Comparison of ENCODE assay signal across 8 mouse cellular contexts in the genomic region with DNA sequence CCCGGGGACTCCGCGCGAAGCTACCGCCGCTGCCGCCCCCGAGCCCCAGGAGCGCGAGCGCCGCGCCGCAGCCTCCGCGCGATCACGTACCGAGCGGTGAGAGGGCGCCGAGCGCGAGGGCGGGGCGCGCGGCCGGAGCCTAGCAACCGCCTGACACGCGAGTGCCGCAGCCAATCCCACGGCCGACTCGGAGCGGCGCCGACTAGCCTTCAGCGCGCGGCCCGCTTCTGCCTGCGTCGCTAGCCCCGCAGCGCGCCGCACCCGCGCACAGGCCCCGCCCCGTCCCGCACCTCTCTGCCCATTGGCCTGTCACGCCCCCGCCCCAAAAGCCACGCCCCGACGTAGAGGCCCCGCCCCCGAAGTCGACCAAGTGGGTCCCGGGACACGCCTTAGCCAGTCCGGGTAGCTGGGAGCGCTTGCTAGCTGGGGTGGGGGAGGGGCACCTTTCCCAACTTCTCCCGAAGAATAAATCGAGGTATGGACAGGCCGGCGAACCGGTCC. TPM values are rescaled to one million over a fixed set of nuclear protein-coding genes. Genes with fewer than 3 reads are reported as not detected.
DNase-seq lines count a peak whose midpoint lies in the region; ATAC-seq and TF ChIP-seq lines count a peak whose summit lies in the region.

TSS of gene Dag1 (minus strand) at position 269 of the 501 bp plus-strand sequence.

- peaks cover 51% of the 10 kb centered on the region for H3K4me1 ChIP-seq in heart, embryonic 11.5 days (ENCODE audit: control insufficient read depth, insufficient read depth, low read length)
- H3K4me1 ChIP-seq in kidney, embryonic 16.5 days (ENCODE audit: insufficient read depth, low read length) = peaks cover 33% of the 10 kb centered on the region
- H3K4me1 ChIP-seq in liver, adult 2 months (ENCODE audit: control insufficient read depth, insufficient read depth, low read length) = peaks cover 14% of the 10 kb centered on the region

- ATAC-seq in erythroblast, adult 5-6 weeks (replicated peaks; ENCODE audit: low FRiP score, poor library complexity, severe bottlenecking) = peak; percentile 94
- ATAC-seq in heart, embryonic 11.5 days (replicated peaks; ENCODE audit: insufficient number of reproducible peaks, low FRiP score, low TSS enrichment) = peak; percentile 93
- peak; percentile 97 for ATAC-seq in kidney, embryonic 16.5 days (ENCODE audit: low FRiP score, low TSS enrichment)

- no peaks in the 10 kb centered on the region for H3K27me3 ChIP-seq in heart, embryonic 11.5 days (ENCODE audit: control insufficient read depth, insufficient read depth, low read length)
- no peaks in the 10 kb centered on the region for H3K27me3 ChIP-seq in kidney, embryonic 16.5 days (ENCODE audit: insufficient read depth, low read length)
- H3K27me3 ChIP-seq in liver, adult 2 months (ENCODE audit: control insufficient read depth, insufficient read depth, low read length) = no peaks in the 10 kb centered on the region
- no peaks in the 10 kb centered on the region for H3K27me3 ChIP-seq in myocyte (ENCODE audit: control insufficient read depth, insufficient read depth, insufficient read length)
- H3K27me3 ChIP-seq in splenic B cell, adult 2 months (ENCODE audit: control insufficient read depth, insufficient read depth, low read length, poor library complexity, severe bottlenecking) = no peaks in the 10 kb centered on the region

- peak; percentile 99 to 100 for DNase-seq in B cell, adult 2 months
- DNase-seq in brain, adult 2 months (ENCODE audit: low read depth, low spot score) = peak; percentile 99
- DNase-seq in liver, adult 2 months (ENCODE audit: extremely low read depth, low read depth, low spot score) = peak; percentile 76
- peak; percentile 97 for DNase-seq in splenic B cell, adult 2 months (ENCODE audit: low read depth, low spot score)

- TF ChIP-seq CTCF in liver, adult 2 months (IDR thresholded peaks at IDR 0.05; ENCODE audit: low read depth, low read length) = no peak

- H3K79me2 ChIP-seq in liver, adult 2 months (ENCODE audit: control insufficient read depth, insufficient read depth, low read length) = peaks cover 32% of the 10 kb centered on the region
- H3K79me2 ChIP-seq in myocyte (ENCODE audit: control insufficient read depth, insufficient read depth) = peaks cover 45% of the 10 kb centered on the region

- peak within 1 kb of the TSS; percentile 97 for H3K9ac ChIP-seq in heart, embryonic 11.5 days (ENCODE audit: low read depth, low read length)
- peak within 1 kb of the TSS; percentile 93 for H3K9ac ChIP-seq in kidney, embryonic 16.5 days (replicated peaks; ENCODE audit: low read length)
- peak within 1 kb of the TSS; percentile 94 for H3K9ac ChIP-seq in liver, adult 2 months (ENCODE audit: low read depth, low read length)

- H3ac ChIP-seq in myocyte (ENCODE audit: control insufficient read depth, insufficient read length) = peak within 1 kb of the TSS; percentile 72

- TF ChIP-seq POLR2A in liver, adult 2 months (IDR thresholded peaks at IDR 0.05; ENCODE audit: extremely low read depth, insufficient read depth, low read length) = peak; percentile 87
- TF ChIP-seq POLR2A in myocyte (IDR thresholded peaks at IDR 0.05; ENCODE audit: insufficient read length, low read depth) = peak; percentile 99

- H3K4me2 ChIP-seq in heart, embryonic 11.5 days = peak within 1 kb of the TSS; percentile 83
- peak within 1 kb of the TSS; percentile 66 for H3K4me2 ChIP-seq in kidney, embryonic 16.5 days (replicated peaks; ENCODE audit: low read depth, low read length)
- H3K4me2 ChIP-seq in myocyte (ENCODE audit: low read depth) = peak within 1 kb of the TSS; percentile 89

- no peaks in the 10 kb centered on the region for H3K9me3 ChIP-seq in heart, embryonic 11.5 days (replicated peaks; ENCODE audit: control insufficient read depth, low read length)
- no peaks in the 10 kb centered on the region for H3K9me3 ChIP-seq in kidney, embryonic 16.5 days (ENCODE audit: low read length)

- H3K27ac ChIP-seq in heart, embryonic 11.5 days (ENCODE audit: low read depth, low read length) = peak within 1 kb of the TSS; percentile 98
- peak within 1 kb of the TSS; percentile 96 for H3K27ac ChIP-seq in kidney, embryonic 16.5 days (ENCODE audit: low read length)
- H3K27ac ChIP-seq in liver, adult 2 months (replicated peaks; ENCODE audit: insufficient read depth, low read depth, low read length) = peak within 1 kb of the TSS; percentile 94

- WGBS in heart, embryonic 11.5 days (ENCODE audit: insufficient replicate concordance) = under 1% methylated on average over 60 of the region's 71 CpGs
- under 1% methylated on average over 61 of the region's 71 CpGs for WGBS in kidney, embryonic 16.5 days
- 1% methylated on average over 68 of the region's 71 CpGs for WGBS in liver, adult 2 months

- H3K4me3 ChIP-seq in heart, embryonic 11.5 days (ENCODE audit: low read depth, low read length) = peak within 1 kb of the TSS; percentile 97
- H3K4me3 ChIP-seq in kidney, embryonic 16.5 days (ENCODE audit: low read length) = peak within 1 kb of the TSS; percentile 91
- peak within 1 kb of the TSS; percentile 73 for H3K4me3 ChIP-seq in liver, adult 2 months (ENCODE audit: insufficient read depth, low read depth, low read length)
- peak within 1 kb of the TSS; percentile 46 for H3K4me3 ChIP-seq in myocyte

- no peaks in the 10 kb centered on the region for H3K36me3 ChIP-seq in heart, embryonic 11.5 days (ENCODE audit: control insufficient read depth, insufficient read depth, low read length)
- no peaks in the 10 kb centered on the region for H3K36me3 ChIP-seq in kidney, embryonic 16.5 days (ENCODE audit: insufficient read depth, low read length)
- no peaks in the 10 kb centered on the region for H3K36me3 ChIP-seq in liver, adult 2 months (ENCODE audit: control insufficient read depth, insufficient read depth, low read length)
- no peaks in the 10 kb centered on the region for H3K36me3 ChIP-seq in myocyte (ENCODE audit: control insufficient read depth, insufficient read depth)
- no peaks in the 10 kb centered on the region for H3K36me3 ChIP-seq in splenic B cell, adult 2 months (ENCODE audit: control insufficient read depth, insufficient read depth, low read length, poor library complexity, severe bottlenecking)

TF ChIP-seq in myocyte, 11 proteins besides CTCF, POLR2A, EP300 and RAD21:
- TF ChIP-seq MYOG (IDR thresholded peaks at IDR 0.05; ENCODE audit: control insufficient read depth in 1 of 3, insufficient read depth in 1 of 3, insufficient read length in 2 of 3, low read depth in 2 of 3) (peak in 1 of 3 experiments; percentile 24), POLR2AphosphoS2 (IDR thresholded peaks at IDR 0.05; ENCODE audit: insufficient read length, low read depth) (peak; percentile 99), TCF3 (IDR thresholded peaks at IDR 0.05; ENCODE audit: insufficient read length, low read depth) (no peak), MYOD1 (IDR thresholded peaks at IDR 0.05; ENCODE audit: control insufficient read depth in 1 of 3, insufficient read length in 2 of 3, low read depth in 2 of 3) (no peak)

RNA-seq across cellular contexts. Expression of gene Dag1, which starts in this region (rescaled TPM):
- total RNA-seq in erythroblast, adult 5-6 weeks (2015; ENCODE audit: low replicate concordance) = 1.7 and 6.7 TPM in 2 replicates
- total RNA-seq in erythroblast, adult 5-6 weeks (2017; ENCODE audit: low replicate concordance) = 1.7 TPM in 2 replicates
- 115 and 149 TPM in 2 replicates for polyA plus RNA-seq in heart, embryonic 11.5 days (2014; fragmentation: Nextera tagmentation; extraction: Ambion mirVana)
- polyA plus RNA-seq in kidney, embryonic 16.5 days (2015; fragmentation: Nextera tagmentation; extraction: Ambion mirVana) = 163 and 182 TPM in 2 replicates
- total RNA-seq in liver, adult 2 months (2014; rRNA removed) = 20.7 and 28.8 TPM in 2 replicates
- polyA plus RNA-seq in liver, adult 2 months (2012; rRNA removed) = 24.9 and 29.9 TPM in 2 replicates
- polyA plus RNA-seq in myocyte (2012; fragmentation: generic; extraction: Trizol) = 195 TPM

Comparison
In these comparisons a context has a peak if more than half of its experiments do, and no peak if none do; other contexts are left out.
1. Peak in every context shown above with its lines: DNase-seq, ATAC-seq, H3K4me3 ChIP-seq and H3K27ac ChIP-seq.
2. H3K4me3 ChIP-seq: peak in every context shown above with its lines; median percentile 97 in heart, embryonic 11.5 days; 91 in kidney, embryonic 16.5 days; 73 in liver, adult 2 months; 46 in myocyte.